Mouse (Mus musculus) embryo, embryonic 9.5 days (tissue): ENCODE measurements around the gene Mms22l.
"Not testable (repeated sequence)": the region's sequence is repeated elsewhere in the genome, so short reads cannot be mapped to it uniquely, and the experiment has no call there.

ENCODE experiments used
- DNase-seq: peaks from one replicate; pipeline ENCODE4 v3.0.0-alpha.2; 2017; ENCODE audit errors: extremely low spot score

The Mms22l gene

DNA sequence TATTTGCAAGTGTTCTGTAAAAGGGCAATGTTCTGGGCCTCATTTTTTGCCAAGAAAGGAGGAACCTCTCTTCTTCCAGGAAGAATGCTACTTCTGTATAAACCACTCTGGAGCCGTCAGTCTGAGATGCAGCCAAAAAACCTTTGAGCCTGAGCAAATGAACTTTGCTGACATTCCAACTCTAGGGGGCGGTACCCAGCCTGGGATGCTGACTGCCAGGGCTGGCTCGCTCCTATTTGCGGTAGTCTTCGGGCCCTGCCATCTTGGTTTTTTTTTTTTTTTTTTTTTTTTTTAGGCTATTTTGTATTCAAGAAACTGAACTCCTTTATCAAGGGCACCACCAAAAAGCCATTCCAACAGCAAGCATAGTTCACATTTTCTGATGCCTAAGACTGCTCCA, 124.2 kb downstream of the Mms22l start:
- DNase-seq, result no peak

DNA sequence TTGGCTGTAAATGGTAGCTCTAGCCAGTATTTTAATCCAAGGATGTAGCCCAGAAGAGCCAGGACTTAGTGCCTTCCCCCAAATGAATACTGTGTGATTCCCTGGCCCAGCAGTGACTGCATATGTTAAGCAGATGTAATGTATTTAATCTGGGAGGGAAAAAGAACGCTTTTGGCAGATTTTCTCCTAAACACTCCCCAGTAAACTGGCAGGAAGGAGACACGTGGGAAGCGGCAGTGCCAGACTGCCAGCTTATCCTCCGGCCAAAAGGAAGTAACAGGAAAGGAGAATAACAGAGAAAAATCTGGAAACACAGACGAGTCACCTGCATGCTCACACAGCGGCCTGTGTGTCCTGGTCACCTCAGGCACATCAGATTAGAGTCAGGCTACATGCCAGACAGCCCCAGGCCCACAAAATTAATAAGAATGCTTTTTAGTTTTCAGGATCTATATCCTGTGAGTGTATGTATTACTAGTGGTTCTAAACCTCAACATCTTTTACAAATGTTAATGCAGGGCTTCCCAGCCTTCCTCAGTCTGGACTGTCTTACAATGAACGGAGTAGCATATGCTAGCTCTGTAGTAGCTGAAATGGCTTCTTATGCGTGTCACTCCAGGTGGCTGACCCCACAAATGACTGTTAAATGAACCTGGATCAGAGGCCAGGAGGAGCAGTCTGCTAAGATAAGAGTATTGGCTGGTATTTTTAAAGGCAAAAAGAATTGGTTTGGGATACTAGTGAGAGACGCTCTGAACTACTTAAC, 125.4 kb downstream of the Mms22l start:
- no peak for DNase-seq

DNA sequence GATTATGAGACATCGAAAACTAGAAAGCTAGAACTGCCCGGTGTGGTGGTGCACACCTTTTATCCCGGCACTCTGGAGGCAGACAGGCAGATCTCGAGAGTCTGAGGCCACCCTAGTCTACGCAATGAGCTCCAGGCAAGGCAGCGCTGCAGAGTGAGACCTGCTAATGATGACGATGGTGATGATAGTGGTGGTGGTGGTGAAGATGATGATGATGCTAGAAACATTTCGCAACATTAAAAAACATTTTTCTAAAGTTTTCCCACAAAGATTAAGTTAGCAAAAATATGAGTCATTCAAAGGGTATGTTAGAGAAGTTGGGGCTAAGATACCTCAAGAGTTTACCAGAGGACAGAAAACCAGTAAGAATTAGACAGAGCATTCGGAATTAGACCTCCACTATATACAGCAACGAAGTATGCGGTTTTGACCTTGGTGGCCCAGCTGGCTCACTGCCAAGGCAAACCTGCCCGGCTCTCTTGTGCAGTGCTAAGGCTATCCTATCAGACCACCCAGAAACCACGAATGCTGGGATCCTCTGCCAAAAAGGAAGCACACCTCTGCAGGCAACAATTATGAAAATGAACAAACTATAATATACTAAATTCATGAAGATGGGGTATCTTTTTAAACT, 129.8 kb downstream of the Mms22l start:
- no peak for DNase-seq

DNA sequence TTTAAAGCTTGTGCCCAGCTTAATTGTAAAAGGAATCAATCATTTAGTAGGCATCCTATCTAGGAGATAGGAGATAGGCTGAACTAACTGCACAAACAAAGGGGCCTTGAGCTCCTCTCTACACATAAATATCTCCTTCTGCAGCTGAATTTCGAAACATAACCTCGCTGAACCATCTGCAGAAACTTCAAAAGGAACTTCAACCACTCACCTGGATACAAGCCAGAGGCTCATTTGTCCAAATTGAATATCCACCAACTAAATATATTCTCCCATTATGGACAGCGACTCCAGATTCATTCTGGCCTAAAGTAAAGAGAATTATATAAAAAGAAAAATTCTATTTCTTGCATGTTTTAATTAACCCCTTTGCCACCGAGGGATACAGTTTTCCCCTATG, 130.4 kb downstream of the Mms22l start:
- no peak for DNase-seq

DNA sequence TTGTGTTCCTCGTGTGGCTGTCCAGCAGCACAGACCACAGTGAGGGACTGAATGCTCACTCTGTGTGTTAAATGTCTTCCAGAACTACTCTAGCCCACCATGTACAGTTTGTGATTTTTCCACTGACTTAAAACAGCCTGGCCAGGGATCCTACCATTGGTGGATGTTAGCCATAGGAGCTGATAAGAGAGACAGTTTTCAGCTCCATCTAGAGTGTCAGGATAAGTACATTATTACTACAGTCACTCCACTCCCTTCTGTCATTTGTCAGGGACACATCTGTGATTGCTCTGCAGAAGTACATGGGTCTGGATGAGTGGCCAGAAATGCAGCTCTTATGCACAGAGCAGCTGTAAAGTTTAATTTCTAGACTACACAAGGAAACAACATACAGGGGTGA, 131.6 kb downstream of the Mms22l start:
- no peak for DNase-seq

DNA sequence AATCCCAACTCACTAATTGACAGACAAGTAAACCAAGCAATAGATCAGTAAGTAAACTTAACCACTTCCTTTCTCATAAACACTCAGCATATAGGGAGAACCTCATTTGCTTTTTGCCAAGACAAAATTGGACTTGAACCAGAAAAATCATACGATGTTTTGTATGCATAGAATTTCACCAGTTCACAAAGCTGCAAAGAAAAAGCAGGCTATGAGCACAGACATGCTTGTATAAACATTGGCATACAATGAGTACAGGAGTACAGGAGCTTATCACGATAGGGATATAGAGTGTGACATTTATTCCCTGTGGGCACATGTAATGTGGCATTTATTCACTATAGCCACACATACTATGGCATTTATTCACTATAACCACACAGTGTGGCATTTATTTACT, 134.2 kb downstream of the Mms22l start:
- DNase-seq, result no peak

DNA sequence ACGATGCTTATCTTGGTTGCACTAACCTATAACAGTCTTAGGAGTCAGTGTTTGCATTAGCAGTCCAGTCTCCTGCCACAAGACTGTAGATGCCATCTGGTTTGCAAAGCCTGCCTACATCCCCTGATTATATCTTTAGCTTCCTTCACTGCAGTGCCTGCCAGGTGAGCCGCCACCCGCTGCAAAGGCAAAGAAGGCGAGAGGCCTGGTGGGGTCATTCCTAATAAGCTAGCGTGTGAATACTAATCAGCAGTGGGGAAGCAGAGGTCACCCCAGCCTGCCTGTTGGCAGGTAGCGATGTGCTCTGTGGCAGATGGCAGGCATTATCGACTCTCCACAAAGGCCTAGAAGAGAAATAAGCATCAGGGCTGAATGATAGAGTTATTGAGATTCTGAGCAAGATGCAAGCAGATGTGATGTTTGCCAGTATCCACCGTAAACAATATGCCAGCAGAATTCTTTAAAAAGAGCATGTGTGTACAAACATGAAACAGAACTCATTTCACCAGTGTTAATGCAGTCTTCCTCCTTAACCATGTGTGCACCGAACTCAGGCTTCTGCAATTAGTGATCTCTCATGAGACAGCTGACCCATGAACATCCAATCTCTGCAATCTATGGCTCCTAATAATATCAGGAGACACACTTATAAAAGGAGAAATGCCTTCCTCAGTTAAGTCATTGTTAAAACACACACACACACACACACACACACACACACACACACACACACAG, 135.1 kb downstream of the Mms22l start:
- DNase-seq, result no peak

DNA sequence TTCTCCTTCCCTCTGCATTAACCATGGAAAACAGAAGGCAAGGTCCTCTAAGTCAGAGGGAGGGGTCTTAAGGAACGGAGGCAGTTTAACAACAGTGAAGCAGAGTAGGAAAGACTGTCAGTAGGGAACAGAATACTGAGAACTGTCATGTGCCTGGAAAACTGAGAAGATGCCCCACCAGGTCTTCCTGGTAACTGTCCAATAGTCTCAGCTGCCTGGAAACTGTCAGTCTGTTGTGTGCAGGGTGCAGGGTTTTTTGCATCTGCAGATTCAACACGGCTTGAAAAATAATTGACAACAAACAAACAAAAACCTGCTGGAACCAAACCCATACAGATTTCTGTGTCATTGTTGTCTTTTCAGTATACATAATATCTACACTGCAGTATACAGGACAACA, 146.1 kb downstream of the Mms22l start:
- DNase-seq, result no peak

DNA sequence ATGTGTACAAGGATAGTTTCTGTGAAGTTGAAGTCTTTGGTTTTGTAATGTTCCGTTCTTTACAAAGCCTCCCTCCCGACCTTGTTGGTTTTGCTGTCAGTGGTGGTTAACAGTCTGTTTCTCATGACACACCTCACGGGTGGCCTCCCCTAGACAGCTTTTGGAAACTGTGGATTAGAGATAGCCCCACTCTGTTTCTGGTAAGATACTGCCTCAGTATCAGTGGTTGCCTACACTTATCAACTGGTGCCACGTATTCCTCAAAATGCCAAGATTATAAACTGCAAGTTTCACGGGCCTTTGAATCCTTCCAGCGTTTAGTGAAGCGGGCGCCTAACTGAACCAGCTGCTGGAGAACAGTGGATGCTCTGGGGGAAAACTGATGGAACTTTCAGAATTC, 148.5 kb downstream of the Mms22l start:
- DNase-seq, result not testable (repeated sequence)
